Mouse (Mus musculus) hindbrain, embryonic 15.5 days (tissue): Measurements from ENCODE around the gene Ralgapa2. TPM values are rescaled to one million over a fixed set of nuclear protein-coding genes. Genes with fewer than 3 reads are reported as not detected.

Experiments used
- ATAC-seq: fragments of 200-750 bp; cut with Nextera tagmentation; 2 replicates; pipeline ENCODE4 v1.8.0; 2017; ENCODE audit warnings: low read depth, moderate number of reproducible peaks, moderate TSS enrichment; ENCODE audit not compliant: low FRiP score
- H3K27ac ChIP-seq: fragments of 300-500 bp; sonication (generic); replicated peaks from 2 replicates; pipeline ENCODE4 v1.5.1; 2015; ENCODE audit warnings: mild to moderate bottlenecking, inconsistent platforms
- H3K27me3 ChIP-seq: fragments of 300-500 bp; sonication (generic); 2 replicates; pipeline ENCODE4 v1.6.1; 2015; ENCODE audit warnings: control low read depth, inconsistent platforms
- H3K36me3 ChIP-seq: fragments of 300-500 bp; sonication (generic); 2 replicates; pipeline ENCODE4 v1.6.1; 2015; ENCODE audit warnings: control low read depth, inconsistent platforms
- H3K4me1 ChIP-seq: fragments of 300-500 bp; sonication (generic); replicated peaks from 2 replicates; pipeline ENCODE4 v1.6.1; 2015; ENCODE audit warnings: control low read depth, inconsistent platforms
- H3K4me2 ChIP-seq: fragments of 300-500 bp; sonication (generic); 2 replicates; pipeline ENCODE4 v1.6.1; 2015; ENCODE audit warnings: moderate library complexity, mild to moderate bottlenecking, inconsistent platforms
- H3K4me3 ChIP-seq: fragments of 300-500 bp; sonication (generic); 2 replicates; pipeline ENCODE4 v1.5.1; 2015; ENCODE audit warnings: mild to moderate bottlenecking, inconsistent platforms
- H3K9ac ChIP-seq: fragments of 300-500 bp; sonication (generic); 2 replicates; pipeline ENCODE4 v1.6.1; 2015; ENCODE audit warnings: inconsistent platforms
- H3K9me3 ChIP-seq: fragments of 300-500 bp; sonication (generic); 2 replicates; pipeline ENCODE4 v1.6.1; 2016; ENCODE audit warnings: control low read depth, inconsistent platforms
- WGBS: fragments of 180-500 bp; shearing (Covaris S2); methylation state at CpG from one replicate; pipeline ENCODE4 v1.1.7; 2015; 5-methylcytosine and 5-hydroxymethylcytosine counted together
- polyA plus RNA-seq: library from polyadenylated mRNA; unstranded; fragments of >200 nt; fragmentation: Nextera tagmentation; extraction: Ambion mirVana; gene quantifications from 2 replicates; pipeline ENCODE4 v1.2.1, GENCODE M21; 2015

Ralgapa2 gene
- polyA plus RNA-seq, 1 experiment from 2014 or later: 10.1 TPM

- H3K27me3 ChIP-seq: no peaks in the 10 kb centered on the region
- H3K27ac ChIP-seq: no peak overlapping the region
- H3K4me3 ChIP-seq: no peak overlapping the region
- H3K4me1 ChIP-seq: no peaks in the 10 kb centered on the region
- H3K4me2 ChIP-seq: no peak overlapping the region
- WGBS: 87% methylated on average over 4 of the region's 4 CpGs
- no peaks in the 10 kb centered on the region for H3K36me3 ChIP-seq
- no peaks in the 10 kb centered on the region for H3K9me3 ChIP-seq
- H3K9ac ChIP-seq: no peak overlapping the region
- ATAC-seq: no peak
Measured at GRCm38 (mm10) chr2:146524685-146525415, 12.7 kb upstream of the Ralgapa2 start.

- no peaks in the 10 kb centered on the region for H3K9me3 ChIP-seq
- 87% methylated on average over 2 of the region's 2 CpGs for WGBS
- no peak for ATAC-seq
Measured at GRCm38 (mm10) chr2:146516894-146517293, 4.8 kb upstream of the Ralgapa2 start.

GRCm38 (mm10) chr2:146515081-146515480, 2.9 kb upstream of the Ralgapa2 start:
- H3K4me3 ChIP-seq: no peak overlapping the region

More at GRCm38 (mm10) chr2:146516894-146517293, 4.8 kb upstream of the Ralgapa2 start:
- Histone ChIP-seq H3K9ac (no peak overlapping the region), H3K27me3 (no peaks in the 10 kb centered on the region), H3K4me2 (no peak overlapping the region), H3K4me1 (peaks cover 3% of the 10 kb centered on the region), H3K27ac (no peak overlapping the region), H3K36me3 (no peaks in the 10 kb centered on the region), H3K4me3 (no peak overlapping the region)

DNA sequence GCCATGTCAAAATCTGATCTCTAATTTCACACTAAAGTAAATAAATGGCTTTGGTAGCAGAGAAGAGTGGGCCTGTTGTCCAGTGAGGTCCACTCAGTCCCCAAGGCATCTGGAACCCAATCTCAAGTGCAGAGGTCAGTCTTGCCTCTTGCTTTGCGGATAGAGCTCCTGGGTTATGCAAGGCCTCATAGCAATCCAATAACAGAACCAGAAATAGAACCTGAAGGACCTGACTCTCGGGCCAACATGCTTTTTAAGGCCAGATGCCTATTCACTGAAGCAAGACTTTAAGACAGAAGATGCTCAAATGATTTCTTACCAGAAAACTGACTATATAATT, 407 bp upstream of the Ralgapa2 start:
- no peak for ATAC-seq
- Histone ChIP-seq H3K27me3 (no peaks in the 10 kb centered on the region), H3K4me3 (peak overlapping the region; percentile 90; the same call in 1 of the 2 replicates), H3K9me3 (no peaks in the 10 kb centered on the region), H3K4me1 (peaks cover 15% of the 10 kb centered on the region), H3K27ac (no peak overlapping the region), H3K36me3 (no peaks in the 10 kb centered on the region), H3K4me2 (peak overlapping the region; percentile 51), H3K9ac (no peak overlapping the region)
- WGBS: 75% methylated on average over 2 of the region's 2 CpGs

More at GRCm38 (mm10) chr2:146515081-146515480, 2.9 kb upstream of the Ralgapa2 start:
- no peak for ATAC-seq
- WGBS: 86% methylated on average over 2 of the region's 2 CpGs
- H3K4me2 ChIP-seq: no peak overlapping the region
- H3K27me3 ChIP-seq: no peaks in the 10 kb centered on the region
- no peak overlapping the region for H3K27ac ChIP-seq
- H3K9me3 ChIP-seq: no peaks in the 10 kb centered on the region
- H3K36me3 ChIP-seq: no peaks in the 10 kb centered on the region
- no peak overlapping the region for H3K9ac ChIP-seq
- H3K4me1 ChIP-seq: peaks cover 11% of the 10 kb centered on the region

GRCm38 (mm10) chr2:146511401-146511865, 711 bp downstream of the Ralgapa2 start:
- H3K27ac ChIP-seq: peak overlapping the region; percentile 73
- H3K4me3 ChIP-seq: peak overlapping the region; percentile 90
- peaks cover 15% of the 10 kb centered on the region for H3K4me1 ChIP-seq
- peak overlapping the region; percentile 59 for H3K4me2 ChIP-seq
- under 1% methylated on average over 22 of the region's 22 CpGs for WGBS
- H3K27me3 ChIP-seq: no peaks in the 10 kb centered on the region
- ATAC-seq: no peak; the same call in none of the 2 replicates
- peak overlapping the region; percentile 92 for H3K9ac ChIP-seq
- H3K36me3 ChIP-seq: no peaks in the 10 kb centered on the region
- H3K9me3 ChIP-seq: no peaks in the 10 kb centered on the region

DNA sequence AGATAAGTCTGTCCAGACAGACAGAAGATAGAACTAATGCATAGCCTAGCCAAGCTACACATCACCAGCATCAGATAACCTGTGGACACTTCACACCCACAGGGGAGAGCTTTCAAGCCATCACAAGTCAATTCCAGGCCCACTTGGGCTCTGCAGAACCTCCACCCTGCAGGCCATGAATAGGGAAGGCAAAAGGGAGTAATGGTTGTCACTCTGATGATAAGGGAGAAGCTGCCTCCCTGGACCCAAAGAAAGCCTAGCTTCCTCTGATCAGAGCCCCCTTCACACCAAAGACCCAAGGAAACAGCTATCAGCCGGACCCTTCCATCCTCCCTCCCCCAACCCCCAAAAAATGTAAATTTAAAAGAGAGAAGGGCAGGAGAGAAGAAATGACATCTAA, 1.4 kb downstream of the Ralgapa2 start:
- H3K27me3 ChIP-seq: no peaks in the 10 kb centered on the region
- no peak for ATAC-seq
- peak overlapping the region; percentile 92; the same call in 1 of the 2 replicates for H3K9ac ChIP-seq
- peaks cover 15% of the 10 kb centered on the region for H3K4me1 ChIP-seq
- H3K36me3 ChIP-seq: no peaks in the 10 kb centered on the region
- peak overlapping the region; percentile 90 for H3K4me3 ChIP-seq
- H3K9me3 ChIP-seq: no peaks in the 10 kb centered on the region
- 39% methylated on average over 1 of the region's 1 CpGs for WGBS
- no peak overlapping the region for H3K27ac ChIP-seq
- H3K4me2 ChIP-seq: peak overlapping the region; percentile 59

DNA sequence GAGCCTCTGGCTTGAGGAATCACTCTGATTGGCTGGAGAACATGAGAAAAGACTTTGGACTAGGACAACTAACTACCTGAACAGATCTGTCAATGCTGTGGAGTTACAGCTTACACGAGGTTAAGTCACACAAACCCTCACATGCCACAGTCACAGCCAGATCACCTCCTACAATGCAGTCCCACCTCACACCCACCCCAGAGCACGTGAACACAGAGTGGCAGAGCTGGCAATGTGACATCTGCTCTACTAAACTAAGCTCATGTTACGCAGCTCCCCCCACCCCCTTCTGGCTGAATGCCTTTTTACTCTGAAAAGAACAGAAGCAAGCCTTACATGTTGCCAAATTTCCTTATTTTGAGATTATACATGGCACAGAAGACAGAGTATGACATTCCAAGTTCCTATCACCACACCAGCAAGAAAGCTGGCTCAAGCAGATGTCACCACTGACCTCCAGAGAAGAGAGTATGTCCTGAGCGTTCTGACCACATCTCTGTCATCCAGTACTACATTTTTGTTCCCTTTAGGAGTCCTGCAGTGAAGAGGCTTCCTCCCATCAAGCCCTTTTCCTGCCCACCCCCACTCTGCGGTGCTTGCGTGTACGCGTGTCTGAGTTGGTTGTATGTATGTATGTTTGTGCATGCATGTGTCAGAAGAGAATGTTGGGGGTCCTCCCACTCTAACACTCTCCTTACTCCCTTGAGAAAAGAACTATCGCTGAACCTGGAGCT, 9.4 kb downstream of the Ralgapa2 start:
- H3K9me3 ChIP-seq: no peaks in the 10 kb centered on the region
- no peak overlapping the region for H3K4me2 ChIP-seq
- no peak overlapping the region for H3K9ac ChIP-seq
- ATAC-seq: peak; percentile 68; the same call in 1 of the 2 replicates
- no peak overlapping the region for H3K27ac ChIP-seq
- H3K36me3 ChIP-seq: no peaks in the 10 kb centered on the region
- H3K4me3 ChIP-seq: no peak overlapping the region
- H3K27me3 ChIP-seq: no peaks in the 10 kb centered on the region
- peaks cover 7% of the 10 kb centered on the region for H3K4me1 ChIP-seq
- WGBS: 74% methylated on average over 9 of the region's 9 CpGs

DNA sequence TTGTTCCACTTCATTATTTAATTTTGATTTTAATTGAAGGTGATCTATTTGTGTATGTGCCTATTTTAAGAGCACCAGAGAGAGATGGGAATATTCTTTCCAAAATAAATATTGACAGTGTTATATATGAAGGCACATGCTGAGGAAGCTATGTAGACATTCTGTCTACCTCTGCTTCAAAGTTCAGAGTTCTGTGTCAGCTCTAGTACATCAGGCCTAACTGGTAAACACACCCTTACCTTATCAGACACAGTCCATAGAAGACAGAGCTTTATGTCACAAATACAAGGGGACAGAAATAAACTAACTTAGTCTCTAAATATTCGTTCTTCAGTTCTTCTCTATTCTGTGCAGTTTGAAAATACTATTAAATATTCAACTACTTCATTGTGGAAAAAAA, 12.1 kb downstream of the Ralgapa2 start:
- Histone ChIP-seq H3K4me1 (peaks cover 7% of the 10 kb centered on the region), H3K9me3 (no peaks in the 10 kb centered on the region), H3K27ac (no peak overlapping the region), H3K9ac (no peak overlapping the region), H3K4me3 (no peak overlapping the region), H3K27me3 (no peaks in the 10 kb centered on the region), H3K36me3 (no peaks in the 10 kb centered on the region), H3K4me2 (no peak overlapping the region)
- WGBS: 98% methylated on average over 1 of the region's 1 CpGs
- ATAC-seq: no peak

DNA sequence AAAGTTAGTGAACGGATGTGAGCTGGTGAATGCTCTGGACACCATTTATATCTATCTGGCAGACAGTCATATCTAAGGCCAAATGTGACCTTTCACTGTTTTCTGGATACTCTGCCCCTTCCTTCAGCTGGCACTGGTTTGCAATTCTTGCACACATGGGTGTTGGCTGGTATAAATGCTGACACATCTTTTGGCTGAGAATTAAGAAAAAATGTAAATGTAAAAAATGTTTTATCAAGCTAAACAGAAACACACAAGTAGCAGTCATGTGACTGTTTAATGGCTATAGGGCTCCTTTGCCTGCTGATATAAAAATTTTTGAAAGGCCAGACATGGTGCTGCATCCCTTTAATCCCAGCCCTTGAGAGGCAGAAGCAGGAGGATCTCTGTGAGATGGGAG, 13.0 kb downstream of the Ralgapa2 start:
- Histone ChIP-seq H3K27ac (no peak overlapping the region), H3K4me2 (no peak overlapping the region), H3K9me3 (no peaks in the 10 kb centered on the region), H3K4me3 (no peak overlapping the region), H3K27me3 (no peaks in the 10 kb centered on the region), H3K9ac (no peak overlapping the region), H3K4me1 (peaks cover 7% of the 10 kb centered on the region), H3K36me3 (no peaks in the 10 kb centered on the region)
- no peak for ATAC-seq
- WGBS: 100% methylated on average over 1 of the region's 1 CpGs

- Histone ChIP-seq H3K4me1 (peaks cover 7% of the 10 kb centered on the region), H3K36me3 (no peaks in the 10 kb centered on the region), H3K27ac (no peak overlapping the region), H3K4me3 (no peak overlapping the region), H3K27me3 (no peaks in the 10 kb centered on the region), H3K9me3 (no peaks in the 10 kb centered on the region), H3K9ac (no peak overlapping the region), H3K4me2 (no peak overlapping the region)
- no peak for ATAC-seq
- 86% methylated on average over 6 of the region's 6 CpGs for WGBS
Measured at GRCm38 (mm10) chr2:146498298-146498697, 13.8 kb downstream of the Ralgapa2 start.

DNA sequence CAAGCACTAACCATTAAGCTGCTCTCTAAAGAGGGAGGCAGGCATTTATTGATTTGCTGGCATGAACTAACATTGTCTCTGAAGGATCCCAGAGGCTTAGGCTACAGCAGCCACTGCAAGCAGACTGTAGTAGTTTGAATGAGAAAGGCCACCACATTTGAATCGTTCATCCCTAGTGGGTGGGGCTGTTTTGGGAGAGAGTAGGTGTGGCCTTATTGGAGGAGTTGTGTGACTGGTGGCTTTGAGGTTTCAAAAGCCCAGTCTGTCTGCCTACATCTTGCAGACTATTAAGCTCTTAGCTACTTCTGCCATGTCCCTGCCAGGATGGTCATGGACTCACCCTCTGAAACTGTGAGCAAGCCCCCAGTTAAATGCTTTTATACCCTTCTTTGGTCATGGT, 15.1 kb downstream of the Ralgapa2 start:
- WGBS: 35% methylated on average over 1 of the region's 1 CpGs
- H3K4me2 ChIP-seq: no peak overlapping the region
- H3K9ac ChIP-seq: no peak overlapping the region
- no peaks in the 10 kb centered on the region for H3K9me3 ChIP-seq
- no peaks in the 10 kb centered on the region for H3K36me3 ChIP-seq
- H3K4me3 ChIP-seq: no peak overlapping the region
- H3K27ac ChIP-seq: no peak overlapping the region
- H3K4me1 ChIP-seq: no peaks in the 10 kb centered on the region
- no peaks in the 10 kb centered on the region for H3K27me3 ChIP-seq
- ATAC-seq: no peak

GRCm38 (mm10) chr2:146495781-146496180, 16.4 kb downstream of the Ralgapa2 start:
- no peaks in the 10 kb centered on the region for H3K36me3 ChIP-seq
- H3K27me3 ChIP-seq: no peaks in the 10 kb centered on the region
- H3K4me3 ChIP-seq: no peak overlapping the region
- no peak overlapping the region for H3K27ac ChIP-seq
- no peaks in the 10 kb centered on the region for H3K9me3 ChIP-seq
- H3K9ac ChIP-seq: no peak overlapping the region
- no peak overlapping the region for H3K4me2 ChIP-seq
- no peak for ATAC-seq
- no peaks in the 10 kb centered on the region for H3K4me1 ChIP-seq
- 72% methylated on average over 9 of the region's 9 CpGs for WGBS
